Mouse (Mus musculus): ENCODE data around the gene Zfp574. TPM values are rescaled to one million over a fixed set of nuclear protein-coding genes. Genes with fewer than 3 reads are reported as not detected.

Gene Zfp574
- polyA plus RNA-seq, 1 experiment from 2014 or later, result 42.8 TPM

DNA sequence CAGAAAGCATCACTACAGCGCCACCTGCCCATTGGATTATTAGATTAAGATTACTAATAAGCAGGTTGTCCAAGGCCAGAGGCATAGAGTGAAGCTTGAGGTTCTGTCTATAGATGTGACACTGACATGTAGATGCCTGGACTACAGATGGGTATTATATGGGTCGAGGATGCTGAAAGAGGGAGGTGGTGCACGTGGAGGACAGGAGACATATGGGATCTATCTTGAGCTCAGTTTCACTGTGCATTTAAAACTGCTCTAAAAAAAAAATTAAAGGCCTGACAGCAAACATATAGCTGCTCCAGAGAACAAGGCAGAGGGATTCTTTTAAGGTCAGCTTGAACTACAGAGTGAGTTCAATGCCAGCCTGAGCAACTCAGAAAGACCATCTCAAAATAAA lies 25.8 kb downstream of the Zfp574 start:
- Histone ChIP-seq H3K36me3 (peaks cover 22% of the 10 kb centered on the region), H3K9ac (replicated peaks) (no peak overlapping the region), H3K4me1 (peaks cover 4% of the 10 kb centered on the region; the same call in 1 of the 2 replicates), H3K27me3 (peaks cover 2% of the 10 kb centered on the region; the same call in 1 of the 2 replicates), H3K9me3 (no peaks in the 10 kb centered on the region), H3K4me2 (replicated peaks) (no peak overlapping the region), H3K27ac (replicated peaks) (no peak overlapping the region), H3K4me3 (no peak overlapping the region)
- WGBS, result 80% methylated on average over 3 of the region's 3 CpGs
- no peak for ATAC-seq (ENCODE audit: low FRiP score, low read depth)

DNA sequence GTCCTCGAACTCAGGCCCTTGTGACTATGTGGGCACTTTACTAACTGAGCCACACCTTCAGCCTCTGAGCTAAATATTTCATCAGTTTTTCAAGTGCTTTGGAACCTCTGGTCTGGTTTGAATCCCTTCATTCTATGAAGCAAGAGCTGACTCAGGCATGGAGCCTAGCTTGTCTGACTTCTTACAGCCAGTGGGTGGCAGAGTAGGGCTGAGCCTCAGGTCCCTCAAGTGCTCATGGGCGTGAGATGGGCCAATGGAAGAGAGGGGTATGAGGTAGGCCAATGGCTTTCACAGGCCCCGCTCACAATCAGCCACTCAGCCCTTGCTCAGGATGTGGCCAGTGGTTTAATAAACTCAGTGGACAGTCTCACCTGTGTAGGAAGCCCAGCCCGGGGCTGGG lies 27.2 kb downstream of the Zfp574 start:
- WGBS, result 48% methylated on average over 4 of the region's 4 CpGs
- H3K27ac ChIP-seq (replicated peaks), result no peak overlapping the region
- H3K4me1 ChIP-seq, result no peaks in the 10 kb centered on the region
- no peaks in the 10 kb centered on the region for H3K27me3 ChIP-seq
- H3K9ac ChIP-seq (replicated peaks), result no peak overlapping the region
- no peak overlapping the region for H3K4me3 ChIP-seq
- peaks cover 14% of the 10 kb centered on the region for H3K36me3 ChIP-seq
- H3K9me3 ChIP-seq, result no peaks in the 10 kb centered on the region
- ATAC-seq (ENCODE audit: low FRiP score, low read depth), result no peak
- no peak overlapping the region for H3K4me2 ChIP-seq (replicated peaks)

DNA sequence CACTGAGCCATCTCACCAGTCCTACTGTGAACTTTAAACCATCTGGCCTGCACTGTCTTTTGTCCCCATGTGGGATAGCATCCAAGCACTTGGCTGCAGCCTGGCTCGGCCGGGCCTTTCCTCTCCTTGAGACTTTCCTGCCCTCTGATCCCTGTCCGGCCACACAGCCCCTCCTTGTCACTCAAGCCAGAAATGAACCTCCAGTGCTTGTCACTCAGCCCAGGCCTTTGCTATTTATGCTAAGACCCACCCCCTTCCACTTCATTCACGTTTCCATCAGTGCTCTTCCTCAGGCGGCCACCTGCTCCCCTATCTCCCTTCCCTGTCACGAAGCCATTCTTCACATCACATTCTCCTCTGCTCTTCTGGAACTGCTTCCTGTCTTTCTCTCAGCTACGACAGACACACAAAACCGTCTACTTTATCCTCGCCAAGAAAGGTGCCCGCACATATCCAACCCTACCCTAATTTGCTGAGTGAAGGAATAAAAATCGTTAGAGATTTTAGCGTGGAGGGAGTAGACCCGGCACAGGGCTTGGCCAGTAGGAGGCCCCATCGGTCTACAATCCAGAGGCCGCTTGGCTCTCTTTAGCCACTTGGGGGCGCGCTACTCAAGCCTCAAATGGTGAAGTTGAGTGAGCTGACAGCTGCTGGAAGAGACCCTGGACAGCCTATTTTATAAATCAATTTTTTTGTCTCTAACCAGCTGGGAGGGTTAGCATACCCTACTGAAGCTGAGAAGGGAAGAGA lies 33.2 kb downstream of the Zfp574 start:
- no peaks in the 10 kb centered on the region for H3K27me3 ChIP-seq
- 17% methylated on average over 17 of the region's 17 CpGs for WGBS
- ATAC-seq (ENCODE audit: low FRiP score, low read depth), result peak; percentile 61
- H3K4me3 ChIP-seq, result no peak overlapping the region
- no peak overlapping the region for H3K4me2 ChIP-seq (replicated peaks)
- no peaks in the 10 kb centered on the region for H3K36me3 ChIP-seq
- peak overlapping the region; percentile 61; the same call in 1 of the 2 replicates for H3K27ac ChIP-seq (replicated peaks)
- peaks cover 9% of the 10 kb centered on the region; the same call in 1 of the 2 replicates for H3K4me1 ChIP-seq
- H3K9ac ChIP-seq (replicated peaks), result no peak overlapping the region
- no peaks in the 10 kb centered on the region for H3K9me3 ChIP-seq

DNA sequence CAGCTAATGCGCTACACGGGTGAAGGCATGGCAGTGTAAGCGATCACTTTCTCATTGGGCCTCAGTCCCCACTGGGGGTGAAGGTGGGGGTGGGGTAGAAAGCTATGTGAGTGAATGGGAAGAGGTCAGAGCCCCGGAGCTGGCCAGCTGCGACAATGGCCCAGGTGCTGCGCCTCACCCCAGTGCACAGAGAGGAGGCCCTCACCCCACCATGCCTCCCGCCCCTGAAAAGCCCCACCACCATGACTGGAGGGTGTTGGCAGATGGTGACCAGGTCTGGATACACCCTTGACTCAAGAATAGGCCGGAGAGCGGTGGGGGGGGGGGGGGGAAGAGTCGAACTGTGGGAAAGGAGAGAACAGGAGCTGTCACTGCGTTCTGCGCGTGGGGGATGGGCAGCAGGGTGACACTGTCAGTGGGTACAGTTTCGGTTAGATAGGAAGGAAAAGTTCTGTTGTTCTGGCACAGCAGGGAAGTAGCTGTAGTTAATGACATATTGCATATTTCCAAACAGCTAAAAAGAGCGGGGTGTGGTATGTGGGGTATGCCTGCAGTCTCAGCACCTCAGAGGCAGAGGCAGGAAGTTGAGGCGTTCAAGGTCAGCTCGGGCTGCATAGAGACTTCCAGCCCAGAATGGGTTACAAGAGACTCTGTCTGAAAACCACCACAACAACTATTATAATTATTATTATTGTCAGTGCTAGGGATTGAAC lies 34.6 kb downstream of the Zfp574 start:
- no peaks in the 10 kb centered on the region; the same call in 1 of the 2 replicates for H3K36me3 ChIP-seq
- H3K4me2 ChIP-seq (replicated peaks), result no peak overlapping the region
- 48% methylated on average over 17 of the region's 17 CpGs for WGBS
- no peaks in the 10 kb centered on the region for H3K9me3 ChIP-seq
- no peaks in the 10 kb centered on the region for H3K27me3 ChIP-seq
- H3K4me1 ChIP-seq, result peaks cover 9% of the 10 kb centered on the region; the same call in 1 of the 2 replicates
- no peak overlapping the region for H3K4me3 ChIP-seq
- H3K9ac ChIP-seq (replicated peaks), result no peak overlapping the region
- no peak for ATAC-seq (ENCODE audit: low FRiP score, low read depth)
- H3K27ac ChIP-seq (replicated peaks), result no peak overlapping the region

DNA sequence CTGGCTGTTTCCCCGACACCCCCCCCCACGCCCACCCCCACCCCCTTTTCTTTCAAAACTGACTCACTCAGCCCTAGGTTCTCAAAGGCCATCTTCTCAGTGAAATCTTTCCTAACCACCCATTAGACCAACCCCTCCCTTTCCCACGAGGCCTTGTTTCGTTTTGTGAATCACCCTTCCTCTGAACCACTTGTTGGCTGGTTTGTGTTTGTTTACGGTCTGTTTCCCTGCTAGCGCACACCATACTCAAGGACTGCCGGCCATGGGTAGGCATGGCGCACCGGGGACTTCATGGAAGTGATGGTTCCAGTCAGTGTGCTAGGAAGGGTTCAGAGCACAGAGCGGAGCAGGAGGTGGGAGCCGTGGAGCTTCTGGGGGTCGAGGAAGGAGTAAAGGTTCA lies 37.0 kb downstream of the Zfp574 start:
- peaks cover 9% of the 10 kb centered on the region; the same call in 1 of the 2 replicates for H3K4me1 ChIP-seq
- ATAC-seq (ENCODE audit: low FRiP score, low read depth), result no peak
- H3K27ac ChIP-seq (replicated peaks), result no peak overlapping the region
- WGBS, result 82% methylated on average over 12 of the region's 12 CpGs
- no peaks in the 10 kb centered on the region; the same call in 1 of the 2 replicates for H3K36me3 ChIP-seq
- H3K4me2 ChIP-seq (replicated peaks), result no peak overlapping the region
- H3K9ac ChIP-seq (replicated peaks), result no peak overlapping the region
- no peak overlapping the region for H3K4me3 ChIP-seq
- H3K9me3 ChIP-seq, result no peaks in the 10 kb centered on the region
- no peaks in the 10 kb centered on the region for H3K27me3 ChIP-seq

DNA sequence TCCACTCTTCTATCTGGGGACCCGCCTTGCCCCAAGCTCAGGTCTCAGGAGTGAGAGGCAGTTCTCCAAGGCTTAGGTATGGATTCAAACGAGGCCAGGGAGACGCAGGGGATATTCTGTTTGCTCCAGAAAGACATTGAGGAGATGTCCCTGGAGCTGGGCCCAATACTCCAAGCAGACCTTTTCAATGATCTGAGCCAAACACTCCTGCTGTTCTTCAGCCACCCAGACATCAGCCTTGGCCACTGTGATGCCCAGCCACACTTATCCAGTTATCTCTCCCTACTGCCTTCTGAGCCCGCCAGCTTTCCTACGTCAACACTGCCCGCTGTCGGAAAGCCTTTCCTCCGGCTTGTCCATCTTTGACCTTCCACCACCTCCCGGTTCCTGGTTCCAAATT lies 38.0 kb downstream of the Zfp574 start:
- H3K36me3 ChIP-seq, result peaks cover 7% of the 10 kb centered on the region
- no peaks in the 10 kb centered on the region; the same call in 1 of the 2 replicates for H3K27me3 ChIP-seq
- H3K4me3 ChIP-seq, result no peak overlapping the region
- WGBS, result 92% methylated on average over 9 of the region's 9 CpGs
- H3K9ac ChIP-seq (replicated peaks), result no peak overlapping the region
- H3K4me1 ChIP-seq, result peaks cover 9% of the 10 kb centered on the region; the same call in 1 of the 2 replicates
- H3K4me2 ChIP-seq (replicated peaks), result no peak overlapping the region
- H3K27ac ChIP-seq (replicated peaks), result no peak overlapping the region
- ATAC-seq (ENCODE audit: low FRiP score, low read depth), result no peak
- H3K9me3 ChIP-seq, result no peaks in the 10 kb centered on the region

DNA sequence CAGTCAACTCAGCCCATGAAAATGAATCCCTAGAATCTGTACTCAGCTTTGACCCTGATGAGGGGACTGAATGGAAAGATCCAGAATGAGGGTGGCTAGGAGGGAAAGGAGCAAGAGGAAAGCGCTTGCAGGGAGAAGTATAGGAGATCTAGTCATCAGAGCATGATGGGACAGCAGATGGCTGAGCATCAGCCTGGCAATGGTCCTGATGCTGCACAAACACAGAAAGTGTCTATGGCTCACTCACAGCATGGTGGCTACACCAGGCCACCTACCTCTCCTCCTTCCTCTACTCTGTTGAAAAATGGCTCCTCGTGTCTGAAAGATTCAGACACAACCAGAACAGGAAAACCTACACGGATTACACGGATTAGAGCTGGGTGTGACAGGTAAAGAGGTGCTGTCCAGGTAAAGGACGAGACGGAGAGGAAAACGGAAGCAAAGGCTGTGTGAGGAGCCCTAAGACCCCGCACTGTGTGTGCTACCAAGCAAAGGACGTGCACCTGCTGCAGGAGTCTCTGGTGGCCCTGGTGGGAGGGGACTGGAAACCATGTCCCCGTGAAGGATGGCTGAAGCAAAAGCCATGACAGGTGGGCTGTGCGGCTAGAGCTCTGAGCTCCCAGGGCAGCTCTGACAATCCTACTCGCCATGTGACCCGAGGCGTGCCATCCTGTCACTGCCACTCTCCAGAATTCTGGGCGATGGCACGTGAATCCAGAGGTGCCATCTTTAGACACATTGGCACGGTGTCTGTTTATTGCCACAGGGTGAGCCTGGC lies 40.0 kb downstream of the Zfp574 start:
- no peak overlapping the region for H3K4me2 ChIP-seq (replicated peaks)
- WGBS, result 91% methylated on average over 17 of the region's 17 CpGs
- ATAC-seq (ENCODE audit: low FRiP score, low read depth), result no peak

DNA sequence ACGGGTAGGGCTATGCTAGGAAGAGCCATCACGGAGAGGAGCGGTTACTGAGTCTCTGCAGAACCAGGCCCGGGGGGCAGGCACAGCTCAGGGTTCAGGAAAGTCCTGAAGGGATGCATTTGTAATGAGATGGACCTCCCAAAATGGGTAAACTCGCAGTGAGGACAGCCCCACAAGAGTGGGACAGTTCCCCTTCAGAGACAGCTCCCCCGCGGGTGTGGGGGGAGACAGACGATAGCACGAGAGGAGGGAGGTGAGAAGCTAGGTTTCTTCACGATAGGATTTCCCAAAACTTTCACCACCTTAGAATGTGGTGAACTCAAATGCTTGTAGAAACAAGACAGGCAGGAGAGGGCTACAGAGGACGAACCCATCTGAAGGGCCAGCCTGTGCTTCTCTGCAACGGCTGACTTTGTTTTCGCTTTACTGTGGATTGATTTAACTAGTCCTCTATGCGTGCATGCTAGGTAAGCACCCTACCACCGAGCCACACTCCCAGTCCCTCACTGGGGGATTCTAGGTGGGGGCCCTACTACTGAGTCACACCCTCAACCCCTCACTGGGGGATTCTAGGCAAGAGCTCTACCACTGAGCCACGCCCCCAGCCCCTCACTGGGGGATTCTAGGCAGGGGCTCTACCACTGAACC lies 40.7 kb downstream of the Zfp574 start:
- Histone ChIP-seq H3K4me3 (no peak overlapping the region), H3K36me3 (peaks cover 10% of the 10 kb centered on the region), H3K4me1 (no peaks in the 10 kb centered on the region), H3K27me3 (peaks cover 3% of the 10 kb centered on the region; the same call in 1 of the 2 replicates), H3K9ac (replicated peaks) (no peak overlapping the region), H3K4me2 (replicated peaks) (no peak overlapping the region), H3K9me3 (no peaks in the 10 kb centered on the region), H3K27ac (replicated peaks) (no peak overlapping the region)
- WGBS, result 88% methylated on average over 16 of the region's 16 CpGs
- no peak for ATAC-seq (ENCODE audit: low FRiP score, low read depth)

More for the DNA sequence above, 40.0 kb downstream of the Zfp574 start:
- no peaks in the 10 kb centered on the region for H3K9me3 ChIP-seq
- H3K36me3 ChIP-seq, result peaks cover 10% of the 10 kb centered on the region
- H3K9ac ChIP-seq (replicated peaks), result no peak overlapping the region
- 0 out of 2 replicates have a peak, but pooled peaks cover under 1% of the 10 kb centered on the region for H3K4me1 ChIP-seq
- H3K27me3 ChIP-seq, result peaks cover 3% of the 10 kb centered on the region; the same call in 1 of the 2 replicates
- H3K27ac ChIP-seq (replicated peaks), result no peak overlapping the region
- H3K4me3 ChIP-seq, result no peak overlapping the region

DNA sequence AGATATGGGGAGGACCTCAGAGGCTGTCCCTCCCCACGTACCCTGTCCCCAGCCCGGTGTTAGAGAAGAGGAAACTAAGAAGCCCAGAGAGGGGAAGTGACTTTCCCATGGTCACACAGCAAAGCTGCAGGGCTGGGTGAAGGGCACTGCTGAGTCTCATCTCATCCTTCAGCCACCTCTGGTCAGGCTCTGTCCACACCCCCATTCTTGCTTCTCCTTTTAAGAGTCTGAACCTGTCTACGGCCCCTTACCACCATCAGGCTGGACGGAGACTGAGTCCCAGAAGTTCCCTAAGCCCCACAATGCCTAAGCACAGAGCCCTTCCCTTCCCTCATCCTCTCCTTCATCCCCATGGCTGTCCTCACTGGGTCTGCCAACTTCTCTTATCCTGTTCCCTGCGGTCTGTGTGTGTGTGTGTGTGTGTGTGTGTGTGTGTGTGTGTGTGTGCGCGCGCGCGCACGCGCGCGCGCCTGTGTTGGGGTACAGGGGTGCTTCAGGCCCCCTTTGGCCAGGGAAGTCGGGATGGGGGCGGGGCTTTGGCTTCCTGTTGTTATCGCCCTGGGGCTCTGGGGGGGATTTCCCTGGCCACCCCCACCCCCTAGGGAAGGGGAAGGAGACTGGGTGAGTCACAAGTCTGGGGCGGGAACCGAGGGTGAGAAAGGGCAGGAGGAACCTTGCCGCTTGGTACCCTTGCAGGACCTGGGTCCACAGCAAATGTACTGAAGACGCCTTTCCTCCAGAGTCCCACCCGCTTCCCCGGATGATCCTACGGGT lies 47.9 kb downstream of the Zfp574 start:
- Histone ChIP-seq H3K36me3 (peaks cover 4% of the 10 kb centered on the region), H3K27ac (replicated peaks) (no peak overlapping the region), H3K4me3 (no peak overlapping the region), H3K9me3 (no peaks in the 10 kb centered on the region), H3K4me2 (replicated peaks) (no peak overlapping the region), H3K27me3 (peaks cover 3% of the 10 kb centered on the region; the same call in 1 of the 2 replicates), H3K4me1 (no peaks in the 10 kb centered on the region), H3K9ac (replicated peaks) (no peak overlapping the region)
- WGBS, result 75% methylated on average over 12 of the region's 25 CpGs
- ATAC-seq (ENCODE audit: low FRiP score, low read depth), result no peak

DNA sequence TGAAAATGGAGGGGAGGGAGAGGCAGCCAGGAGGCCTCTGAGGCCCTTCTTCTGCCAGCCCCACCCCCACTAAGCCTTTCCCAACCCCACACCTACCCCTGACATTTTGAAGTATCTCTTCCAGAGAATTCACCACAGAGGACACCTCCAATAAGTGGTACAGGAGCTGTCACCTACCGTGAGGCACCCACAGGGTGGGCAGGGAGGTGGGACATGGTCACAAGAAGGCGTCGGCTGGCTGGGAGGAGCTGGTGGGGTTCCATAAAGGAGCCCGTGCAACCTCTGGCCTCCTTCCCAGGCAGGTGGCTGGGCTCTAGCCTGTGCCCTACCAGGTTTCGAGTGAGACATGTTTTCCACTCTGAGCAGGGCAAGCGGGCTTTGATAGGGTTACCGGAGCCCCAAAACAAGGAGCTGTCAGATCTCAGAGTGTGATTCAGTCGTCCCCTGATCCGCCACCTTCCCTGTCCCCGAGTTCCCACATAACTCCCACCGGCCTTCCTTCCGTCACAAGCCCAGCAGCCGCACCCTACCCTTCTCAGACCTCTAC lies 48.9 kb downstream of the Zfp574 start:
- no peaks in the 10 kb centered on the region for H3K27me3 ChIP-seq
- no peaks in the 10 kb centered on the region for H3K4me1 ChIP-seq
- ATAC-seq (ENCODE audit: low FRiP score, low read depth), result no peak
- H3K36me3 ChIP-seq, result no peaks in the 10 kb centered on the region
- H3K9ac ChIP-seq (replicated peaks), result no peak overlapping the region
- no peak overlapping the region for H3K27ac ChIP-seq (replicated peaks)
- no peaks in the 10 kb centered on the region for H3K9me3 ChIP-seq
- H3K4me3 ChIP-seq, result no peak overlapping the region
- WGBS, result 74% methylated on average over 13 of the region's 13 CpGs
- no peak overlapping the region for H3K4me2 ChIP-seq (replicated peaks)
